Mouse (Mus musculus): ENCODE measurements at regions not wholly inside any gene's neighbourhood (a gene's known extent, or its start where the extent isn't known, plus 50 kb on each side); places are given as distances from the start of the nearest gene placed in this dataset.

GRCm38 (mm10) chr7:63820286-63820685 lies 96.4 kb upstream of the E030018B13Rik start:
- TF ChIP-seq CTCF (IDR thresholded peaks at IDR 0.05; ENCODE audit: extremely low read depth, insufficient read length, insufficient replicate concordance, low read depth, low read length) = no peak
- TF ChIP-seq POLR2A (IDR thresholded peaks at IDR 0.05; ENCODE audit: low read depth, low read length) = no peak

Measured in small intestine, adult 2 months (tissue).